Mouse (Mus musculus) megakaryocyte-erythroid progenitor cell, adult 5 weeks (primary cell): ENCODE results near the gene Dr1. TPM values are rescaled to one million over a fixed set of nuclear protein-coding genes. Genes with fewer than 3 reads are reported as not detected.

Experiments
- polyA plus RNA-seq: library from polyadenylated mRNA; stranded (reverse); fragments of >175 nt; gene quantifications from 2 replicates; pipeline ENCODE4 v1.2.3, GENCODE M21; 2012

The Dr1 gene
- 30.9 and 34.9 TPM in 2 replicates for polyA plus RNA-seq

GRCm38 (mm10) chr5:108268127-108269062 lies at the start of gene Dr1:
TSS of gene Dr1 (plus strand) at chr5:108268897.

GRCm38 (mm10) chr5:108312224-108313064 lies 43.7 kb downstream of the Dr1 start, which contains the start of gene Pigg:
TSS of gene Pigg (plus strand) at chr5:108312609.

Other genes with a start within 250 kb of the Dr1 start
- gene Mtf2, start 203.2 kb upstream of the Dr1 start, polyA plus RNA-seq: 23.8 and 29.5 TPM in 2 replicates
- gene Tmed5, start 136.3 kb upstream of the Dr1 start, polyA plus RNA-seq: 82.3 and 91.3 TPM in 2 replicates
- 0.87 and 1.2 TPM in 2 replicates for gene Ccdc18, start 136.0 kb upstream of the Dr1 start, polyA plus RNA-seq
- gene Pigg, start 43.7 kb downstream of the Dr1 start, polyA plus RNA-seq: 0.70 and 0.74 TPM in 2 replicates
- gene Gm42517, start 99.0 kb downstream of the Dr1 start, polyA plus RNA-seq: 1.1 and 3.2 TPM in 2 replicates
- not detected in 2 replicates for gene Pde6b, start 119.5 kb downstream of the Dr1 start, polyA plus RNA-seq
- 67.1 and 69.6 TPM in 2 replicates for gene Atp5k, start 165.6 kb downstream of the Dr1 start, polyA plus RNA-seq
- 0.47 and 0.74 TPM in 2 replicates for gene Mfsd7a, start 180.0 kb downstream of the Dr1 start, polyA plus RNA-seq
- 14.4 and 17.1 TPM in 2 replicates for gene Pcgf3, start 192.3 kb downstream of the Dr1 start, polyA plus RNA-seq